Comparison of ENCODE assay signal across 10 mouse cellular contexts in the genomic region with DNA sequence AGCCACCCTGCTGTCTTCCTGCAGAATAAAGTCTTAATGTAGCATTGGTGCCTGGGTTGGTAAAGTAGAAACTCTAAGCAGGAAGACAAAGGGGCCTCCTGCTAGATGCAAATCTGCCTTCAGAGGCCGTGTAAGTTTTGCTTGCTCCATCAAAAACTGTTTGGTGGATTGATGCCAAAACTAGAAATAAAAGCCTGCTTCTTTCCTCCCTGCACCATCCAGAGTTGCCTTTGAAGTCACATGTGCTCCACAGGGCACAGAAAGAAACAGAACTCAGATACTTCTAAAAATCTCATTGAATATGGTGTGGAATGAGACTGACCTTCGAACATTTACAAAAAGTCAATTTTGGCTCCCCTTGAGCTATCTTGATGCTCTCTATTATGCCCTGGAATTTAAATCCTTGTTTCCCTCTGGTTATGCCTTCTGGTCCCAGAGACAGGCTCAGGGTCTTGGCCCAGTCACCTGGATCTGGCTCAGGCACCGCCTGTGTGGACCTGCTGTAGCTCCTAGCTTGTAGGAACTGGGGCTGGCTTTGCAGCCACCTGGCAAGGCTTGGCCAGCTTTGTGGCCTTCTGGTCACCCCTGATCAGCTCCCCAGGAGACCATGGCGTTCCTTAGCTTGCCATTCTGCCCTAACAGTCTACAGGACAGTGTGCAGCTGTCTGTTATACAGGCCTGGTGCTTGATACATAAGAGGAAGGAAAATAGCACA. TPM values are rescaled to one million over a fixed set of nuclear protein-coding genes. Genes with fewer than 3 reads are reported as not detected.
DNase-seq lines count a peak whose midpoint lies in the region; ATAC-seq lines count a peak whose summit lies in the region.
"Had no signal": no experiment of that assay in that cellular context is flagged by ENCODE, and none has a peak within 500 bp of the region (broad histone marks: within the 10 kb centered on the region; RNA-seq: fewer than 3 reads in every experiment).

No protein-coding gene starts in this region.

- no peaks in the 10 kb centered on the region for H3K4me1 ChIP-seq in hindbrain, embryonic 15.5 days (replicated peaks)
- H3K4me1 ChIP-seq in hindbrain, embryonic 11.5 days (replicated peaks; ENCODE audit: control insufficient read depth, insufficient read depth, low read length), result no peaks in the 10 kb centered on the region
- H3K4me1 ChIP-seq in hindbrain, embryonic 16.5 days (ENCODE audit: control insufficient read depth, insufficient read depth, low read depth, low read length), result peaks cover 5% of the 10 kb centered on the region; the same call in 1 of the 2 replicates
- H3K4me1 ChIP-seq: stomach, embryonic 15.5 days had no signal

- peak; percentile 30; the same call in 1 of the 2 replicates for ATAC-seq in hindbrain, embryonic 15.5 days (ENCODE audit: low FRiP score, low read depth)
- ATAC-seq in hindbrain, embryonic 11.5 days (ENCODE audit: low FRiP score), result no peak
- ATAC-seq in hindbrain, embryonic 16.5 days, result peak; percentile 64
- ATAC-seq: intestine, postnatal 0 days had no signal

- no peak for DNase-seq in hindbrain, embryonic 11.5 days (ENCODE audit: low spot score)
- peak; percentile 97 for DNase-seq in brain, adult 2 months (ENCODE audit: low read depth, low spot score)
- DNase-seq in cerebellum, adult 18-20 months, result peak; percentile 84 to 91
- no peak for DNase-seq in kidney, postnatal 4 days
- no peak for DNase-seq in T-cell, adult 2 months (ENCODE audit: low spot score)
- DNase-seq: liver had no signal

- H3K27ac ChIP-seq in hindbrain, embryonic 15.5 days (replicated peaks), result peak overlapping the region; percentile 60; the same call in 1 of the 2 replicates
- H3K27ac ChIP-seq in hindbrain, embryonic 11.5 days (ENCODE audit: low read depth, low read length), result no peak overlapping the region
- H3K27ac ChIP-seq in hindbrain, embryonic 16.5 days (ENCODE audit: low read depth, low read length), result peak overlapping the region; percentile 11; the same call in 1 of the 2 replicates
- H3K27ac ChIP-seq: stomach, embryonic 15.5 days had no signal

- no peak overlapping the region for H3K9ac ChIP-seq in hindbrain, embryonic 15.5 days
- no peak overlapping the region for H3K9ac ChIP-seq in hindbrain, embryonic 11.5 days (ENCODE audit: low read depth, low read length)
- H3K9ac ChIP-seq in hindbrain, embryonic 16.5 days (ENCODE audit: low read depth, low read length), result no peak overlapping the region; the same call in 1 of the 2 replicates
- H3K9ac ChIP-seq: stomach, embryonic 15.5 days had no signal

- no peaks in the 10 kb centered on the region for H3K27me3 ChIP-seq in hindbrain, embryonic 15.5 days
- no peaks in the 10 kb centered on the region for H3K27me3 ChIP-seq in hindbrain, embryonic 11.5 days (ENCODE audit: control insufficient read depth, insufficient read depth, low read length)
- no peaks in the 10 kb centered on the region for H3K27me3 ChIP-seq in hindbrain, embryonic 16.5 days (replicated peaks; ENCODE audit: control insufficient read depth, insufficient read depth, low read length)
- H3K27me3 ChIP-seq: stomach, embryonic 15.5 days had no signal

- H3K4me3 ChIP-seq in hindbrain, embryonic 15.5 days, result no peak overlapping the region
- no peak overlapping the region for H3K4me3 ChIP-seq in hindbrain, embryonic 11.5 days (ENCODE audit: low read depth, low read length)
- H3K4me3 ChIP-seq in hindbrain, embryonic 16.5 days (ENCODE audit: low read length), result no peak overlapping the region
- H3K4me3 ChIP-seq: stomach, embryonic 15.5 days had no signal

- WGBS in hindbrain, embryonic 15.5 days, result 58% methylated on average over 4 of the region's 4 CpGs
- 66% methylated on average over 4 of the region's 4 CpGs for WGBS in hindbrain, embryonic 11.5 days
- WGBS in hindbrain, embryonic 16.5 days, result 58% methylated on average over 4 of the region's 4 CpGs

- H3K9me3 ChIP-seq in hindbrain, embryonic 15.5 days, result no peaks in the 10 kb centered on the region
- no peaks in the 10 kb centered on the region for H3K9me3 ChIP-seq in hindbrain, embryonic 11.5 days (ENCODE audit: control insufficient read depth, low read length)
- no peaks in the 10 kb centered on the region for H3K9me3 ChIP-seq in hindbrain, embryonic 16.5 days (ENCODE audit: control insufficient read depth, low read length)
- H3K9me3 ChIP-seq: stomach, embryonic 15.5 days had no signal

- no peaks in the 10 kb centered on the region for H3K36me3 ChIP-seq in hindbrain, embryonic 15.5 days
- no peaks in the 10 kb centered on the region for H3K36me3 ChIP-seq in hindbrain, embryonic 11.5 days (ENCODE audit: control insufficient read depth, insufficient read depth, low read length)
- no peaks in the 10 kb centered on the region for H3K36me3 ChIP-seq in hindbrain, embryonic 16.5 days (ENCODE audit: control insufficient read depth, insufficient read depth, low read length)
- H3K36me3 ChIP-seq: stomach, embryonic 15.5 days had no signal

- no peak overlapping the region for H3K4me2 ChIP-seq in hindbrain, embryonic 15.5 days
- no peak overlapping the region for H3K4me2 ChIP-seq in hindbrain, embryonic 11.5 days (replicated peaks; ENCODE audit: low read depth, low read length)
- no peak overlapping the region for H3K4me2 ChIP-seq in hindbrain, embryonic 16.5 days (ENCODE audit: low read length)
- H3K4me2 ChIP-seq: stomach, embryonic 15.5 days had no signal

RNA-seq across cellular contexts. Expression of a gene that starts 47.8 kb away (rescaled TPM):
- polyA plus RNA-seq in hindbrain, embryonic 15.5 days (2015; fragmentation: Nextera tagmentation; extraction: Ambion mirVana), result 12.4 and 12.5 TPM in 2 replicates
- polyA plus RNA-seq in hindbrain, embryonic 11.5 days (2014; fragmentation: Nextera tagmentation; extraction: Ambion mirVana), result 6.9 and 8.6 TPM in 2 replicates
- 13.5 and 16.4 TPM in 2 replicates for polyA plus RNA-seq in hindbrain, embryonic 16.5 days (2015; fragmentation: Nextera tagmentation; extraction: Ambion mirVana)

Comparison
In these comparisons a context has a peak if more than half of its experiments do, and no peak if none do; other contexts are left out.
1. DNase-seq: peak in brain, adult 2 months (single experiment) and cerebellum, adult 18-20 months (2 of 2); none in hindbrain, embryonic 11.5 days (single experiment), kidney, postnatal 4 days (0 of 2) and T-cell, adult 2 months (single experiment).